Mouse (Mus musculus) gastrocnemius, adult 2 months (tissue): ENCODE measurements around the gene Olfr559. TPM values are rescaled to one million over a fixed set of nuclear protein-coding genes. Genes with fewer than 3 reads are reported as not detected.

Experiments
- DNase-seq: peaks from one replicate; pipeline ENCODE4 v3.0.0; 2022
- H3K27ac ChIP-seq: fragments of 200-600 bp; 2 replicates; pipeline ENCODE4 v1.8.1; 2022; ENCODE audit warnings: mild to moderate bottlenecking
- H3K4me3 ChIP-seq: fragments of 200-600 bp; 2 replicates; pipeline ENCODE4 v1.8.1; 2022; ENCODE audit warnings: mild to moderate bottlenecking, moderate library complexity
- CTCF ChIP-seq: fragments of 200-600 bp; IDR thresholded peaks from 2 replicates; pipeline ENCODE4 v1.8.1; 2022; ENCODE audit warnings: antibody characterized with exemption, mild to moderate bottlenecking, moderate library complexity
- intact Hi-C: fragments of 180-260 bp; cut with DNase I; formaldehyde crosslinking; loops from one replicate; pipeline ENCODE4 v1.15.1; 2025
- long read RNA-seq, 2 experiments: library from polyadenylated mRNA; stranded (forward); transcript quantifications; one replicate each; pipeline ENCODE4 v2.0.0; 2021
- total RNA-seq, 2 experiments: library from RNA; stranded (reverse); gene quantifications; 2 replicates each; pipeline ENCODE4 v1.2.3; 2021

The Olfr559 gene
- total RNA-seq, result not detected
- long read RNA-seq, experiment 1, result 0 reads
- long read RNA-seq, experiment 2, result 0 reads

GRCm38 (mm10) chr7:102727391-102727790 lies at the start of gene Olfr559:
TSS of gene Olfr559 (minus strand) at chr7:102727491.
- Histone ChIP-seq H3K4me3 (no peak within 1 kb of the TSS), H3K27ac (no peak within 1 kb of the TSS)
- intact Hi-C loops, result no loop called here
- no peak for TF ChIP-seq CTCF
- DNase-seq, result no peak

GRCm38 (mm10) chr7:102770921-102771320 lies 43.6 kb upstream of the Olfr559 start, which contains the start of gene Olfr561:
TSS of gene Olfr561 (plus strand) at chr7:102771221.
- no peak within 1 kb of the TSS for H3K4me3 ChIP-seq
- intact Hi-C loops, result no loop called here
- DNase-seq, result no peak
- no peak for TF ChIP-seq CTCF
- no peak within 1 kb of the TSS for H3K27ac ChIP-seq

- H3K27ac ChIP-seq, result no peak within 1 kb of the TSS
- TF ChIP-seq CTCF, result no peak
- 0 out of 2 replicates have a peak within 1 kb of the TSS, but pooled peaks have one; percentile 2 for H3K4me3 ChIP-seq
- intact Hi-C loops, result no loop called here
- no peak for DNase-seq
Measured at GRCm38 (mm10) chr7:102759266-102759665, 32.0 kb upstream of the Olfr559 start, which contains the start of the genes Olfr560 and Olfr78. TSS of gene Olfr560 (minus strand) at chr7:102759366. TSS of gene Olfr78 (minus strand) at chr7:102759471.

GRCm38 (mm10) chr7:102752086-102752485 lies 24.8 kb upstream of the Olfr559 start:
- peak; percentile 35 for TF ChIP-seq CTCF
- intact Hi-C loops, result no loop called here
- no peak for DNase-seq
- no peak overlapping the region for H3K27ac ChIP-seq
- H3K4me3 ChIP-seq, result no peak overlapping the region

- Histone ChIP-seq H3K4me3 (no peak overlapping the region), H3K27ac (no peak overlapping the region)
- no peak for TF ChIP-seq CTCF
- DNase-seq, result no peak
- intact Hi-C loops, result no loop called here
Measured at GRCm38 (mm10) chr7:102737705-102738104, 10.4 kb upstream of the Olfr559 start.

- no peak for DNase-seq
- intact Hi-C loops, result no loop called here
- Histone ChIP-seq H3K27ac (no peak overlapping the region), H3K4me3 (no peak overlapping the region)
- TF ChIP-seq CTCF, result no peak
Measured at GRCm38 (mm10) chr7:102733793-102734192, 6.5 kb upstream of the Olfr559 start.

- TF ChIP-seq CTCF, result no peak
- no peak for DNase-seq
- intact Hi-C loops, result no loop called here
- Histone ChIP-seq H3K27ac (no peak within 1 kb of the TSS), H3K4me3 (no peak within 1 kb of the TSS)
Measured at GRCm38 (mm10) chr7:102718970-102719369, 8.3 kb downstream of the Olfr559 start, which contains the start of gene Olfr33. TSS of gene Olfr33 (minus strand) at chr7:102719070.

GRCm38 (mm10) chr7:102701915-102702314 lies 25.4 kb downstream of the Olfr559 start, which contains the start of gene Olfr558:
TSS of gene Olfr558 (plus strand) at chr7:102702215.
- intact Hi-C loops, result no loop called here
- TF ChIP-seq CTCF, result no peak
- Histone ChIP-seq H3K27ac (peak within 1 kb of the TSS; percentile 53; the same call in 1 of the 2 replicates), H3K4me3 (peak within 1 kb of the TSS; percentile 46)
- DNase-seq, result no peak

- Histone ChIP-seq H3K4me3 (no peak overlapping the region), H3K27ac (no peak overlapping the region)
- no peak for TF ChIP-seq CTCF
- intact Hi-C loops, result no loop called here
- no peak for DNase-seq
Measured at GRCm38 (mm10) chr7:102698461-102698860, 28.8 kb downstream of the Olfr559 start.

- H3K27ac ChIP-seq, result no peak within 1 kb of the TSS
- no peak within 1 kb of the TSS for H3K4me3 ChIP-seq
- intact Hi-C loops, result no loop called here
- TF ChIP-seq CTCF, result peak; percentile 78
- DNase-seq, result no peak
Measured at GRCm38 (mm10) chr7:102695358-102696125, 31.7 kb downstream of the Olfr559 start, which contains the start of gene Olfr557. TSS of gene Olfr557 (plus strand) at chr7:102695910.

- DNase-seq, result peak; percentile 94
- intact Hi-C loops, result no loop called here
- H3K4me3 ChIP-seq, result peak within 1 kb of the TSS; percentile 75
- peak within 1 kb of the TSS; percentile 93 for H3K27ac ChIP-seq
- no peak for TF ChIP-seq CTCF
Measured at GRCm38 (mm10) chr7:102686944-102687501, 40.3 kb downstream of the Olfr559 start, which contains the start of gene Trim68. TSS of gene Trim68 (minus strand) at chr7:102687327.

- TF ChIP-seq CTCF, result no peak
- DNase-seq, result no peak
- intact Hi-C loops, result no loop called here
- Histone ChIP-seq H3K27ac (no peak overlapping the region), H3K4me3 (no peak overlapping the region)
Measured at GRCm38 (mm10) chr7:102681916-102682315, 45.4 kb downstream of the Olfr559 start.

- DNase-seq, result no peak
- intact Hi-C loops, result no loop called here
- H3K4me3 ChIP-seq, result no peak overlapping the region
- no peak for TF ChIP-seq CTCF
- no peak overlapping the region for H3K27ac ChIP-seq
Measured at GRCm38 (mm10) chr7:102676225-102676624, 51.1 kb downstream of the Olfr559 start.

Other genes with a start within 250 kb of the Olfr559 start
- not detected for gene Olfr543, start 245.8 kb downstream of the Olfr559 start, total RNA-seq
- not detected for gene Olfr544, start 239.2 kb downstream of the Olfr559 start, total RNA-seq
- gene Olfr545, start 227.9 kb downstream of the Olfr559 start, total RNA-seq, result not detected
- not detected for gene Olfr547, start 192.7 kb downstream of the Olfr559 start, total RNA-seq
- gene Olfr548-ps1, start 186.6 kb downstream of the Olfr559 start, total RNA-seq, result not detected
- gene Olfr549, start 177.6 kb downstream of the Olfr559 start, total RNA-seq, result not detected
- gene Trim21, start 162.0 kb downstream of the Olfr559 start, total RNA-seq, result 1 to 10 TPM; 2.4 to 3.4 TPM
- under 1 TPM in 1 of 2 experiments, not detected in 1; 0.17 TPM for gene Olfr550, start 156.0 kb downstream of the Olfr559 start, total RNA-seq
- not detected for gene Olfr551, start 135.6 kb downstream of the Olfr559 start, total RNA-seq
- under 1 TPM; 0.06 to 0.20 TPM for gene Olfr552, start 129.7 kb downstream of the Olfr559 start, total RNA-seq
- gene Olfr553, start 109.3 kb downstream of the Olfr559 start, total RNA-seq, result not detected
- gene Olfr554, start 89.1 kb downstream of the Olfr559 start, total RNA-seq, result not detected
- not detected for gene Olfr555, start 68.7 kb downstream of the Olfr559 start, total RNA-seq
- gene Olfr556, start 62.6 kb downstream of the Olfr559 start, total RNA-seq, result not detected
- gene Trim68, start 40.2 kb downstream of the Olfr559 start, total RNA-seq, result 1 to 10 TPM; 4.0 to 4.8 TPM
- gene Olfr557, start 31.6 kb downstream of the Olfr559 start, total RNA-seq, result not detected
- 1 to 10 TPM; 1.4 to 1.5 TPM for gene Olfr558, start 25.3 kb downstream of the Olfr559 start, total RNA-seq
- not detected for gene Olfr33, start 8.4 kb downstream of the Olfr559 start, total RNA-seq
- not detected for gene Olfr560, start 31.9 kb upstream of the Olfr559 start, total RNA-seq
- gene Olfr78, start 32.0 kb upstream of the Olfr559 start, total RNA-seq, result under 1 TPM; 0.33 to 0.61 TPM
- gene Olfr561, start 43.7 kb upstream of the Olfr559 start, total RNA-seq, result not detected
- not detected for gene Olfr564, start 76.0 kb upstream of the Olfr559 start, total RNA-seq
- not detected for gene Olfr566, start 131.3 kb upstream of the Olfr559 start, total RNA-seq
- gene Olfr568, start 149.6 kb upstream of the Olfr559 start, total RNA-seq, result not detected
- gene Olfr569, start 163.4 kb upstream of the Olfr559 start, total RNA-seq, result not detected
- not detected for gene Olfr570, start 167.1 kb upstream of the Olfr559 start, total RNA-seq
- not detected for gene Olfr571, start 190.0 kb upstream of the Olfr559 start, total RNA-seq
- gene Olfr572, start 196.9 kb upstream of the Olfr559 start, total RNA-seq, result not detected
- not detected for gene Olfr573-ps1, start 215.1 kb upstream of the Olfr559 start, total RNA-seq
- gene Olfr574, start 221.0 kb upstream of the Olfr559 start, total RNA-seq, result not detected
- not detected for gene Olfr575, start 231.3 kb upstream of the Olfr559 start, total RNA-seq
- not detected for gene Olfr576, start 235.2 kb upstream of the Olfr559 start, total RNA-seq
- gene Olfr577, start 248.5 kb upstream of the Olfr559 start, total RNA-seq, result not detected